Mouse (Mus musculus) layer of hippocampus, adult 8-10 months (tissue): ENCODE data around the gene Gabpa. TPM values are rescaled to one million over a fixed set of nuclear protein-coding genes. Genes with fewer than 3 reads are reported as not detected.
A peak's percentile ranks its signal among the peaks of the same experiment; 100 is the strongest.

Experiments used
- DNase-seq, 2 experiments: peaks; one replicate each; pipeline ENCODE4 v3.0.0; 2022; ENCODE audit warnings: low spot score in 2 of 2
- total RNA-seq, 4 experiments: library from RNA; stranded (reverse); gene quantifications; 2 replicates each; pipeline ENCODE4 v1.2.4; 2022

Gene Gabpa
- total RNA-seq, 4 experiments from 2014 or later = 23.3 to 30.2 (median 29.0) TPM

GRCm38 (mm10) chr16:84853492-84853891 is 18.8 kb downstream of the Gabpa start:
- no peak for DNase-seq

GRCm38 (mm10) chr16:84864656-84865055 is 29.9 kb downstream of the Gabpa start:
- no peak for DNase-seq

GRCm38 (mm10) chr16:84873805-84874204 is 39.1 kb downstream of the Gabpa start:
- no peak for DNase-seq

- DNase-seq = peak; percentile 48 to 54
These were observed 40.4 kb downstream of the Gabpa start for GRCm38 (mm10) chr16:84875012-84875717.

GRCm38 (mm10) chr16:84875718-84876035 is 41.0 kb downstream of the Gabpa start:
- peak; percentile 18 to 30 for DNase-seq

GRCm38 (mm10) chr16:84876082-84876481 is 41.4 kb downstream of the Gabpa start:
- no peak for DNase-seq

GRCm38 (mm10) chr16:84879146-84879545 is 44.4 kb downstream of the Gabpa start:
- DNase-seq = peak; percentile 19 to 71

- DNase-seq = no peak
These were observed 46.4 kb downstream of the Gabpa start for GRCm38 (mm10) chr16:84881168-84881567.

GRCm38 (mm10) chr16:84881754-84882321 is 47.1 kb downstream of the Gabpa start:
- no peak for DNase-seq

GRCm38 (mm10) chr16:84884572-84884971 is 49.8 kb downstream of the Gabpa start:
- no peak for DNase-seq

GRCm38 (mm10) chr16:84902995-84903394 is 68.3 kb downstream of the Gabpa start:
- no peak for DNase-seq

- no peak for DNase-seq
These were observed 76.9 kb downstream of the Gabpa start for GRCm38 (mm10) chr16:84911477-84912165.

Other genes with a start within 250 kb of the Gabpa start
- gene Mrpl39, start 99.2 kb upstream of the Gabpa start, total RNA-seq = 10 to 100 TPM; 20.1 to 24.1 (median 20.9) TPM
- 10 to 100 TPM; 21.5 to 24.9 (median 24.1) TPM for gene Jam2, start 60.8 kb upstream of the Gabpa start, total RNA-seq
- gene Atp5j, start 700 bp downstream of the Gabpa start, total RNA-seq = 100 to 1,000 TPM; 307 to 388 (median 342) TPM